Mouse (Mus musculus) ES-Bruce4 (cell line): ENCODE measurements around the gene Uspl1. TPM values are rescaled to one million over a fixed set of nuclear protein-coding genes. Genes with fewer than 3 reads are reported as not detected.

ENCODE experiments used
- H3K27ac ChIP-seq: 2 replicates; pipeline ENCODE4 v1.5.1; 2012; ENCODE audit warnings: low read length, inconsistent platforms; ENCODE audit not compliant: insufficient read depth
- H3K27me3 ChIP-seq: 2 replicates; pipeline ENCODE4 v1.6.1; 2012; ENCODE audit warnings: mild to moderate bottlenecking, low read length, inconsistent platforms; ENCODE audit not compliant: control insufficient read depth, poor library complexity, insufficient read depth, severe bottlenecking
- H3K36me3 ChIP-seq: 2 replicates; pipeline ENCODE4 v1.6.1; 2012; ENCODE audit warnings: inconsistent platforms, mild to moderate bottlenecking, low read length, moderate library complexity; ENCODE audit not compliant: control insufficient read depth, poor library complexity, insufficient read depth, severe bottlenecking
- H3K4me1 ChIP-seq: one replicate; pipeline ENCODE4 v1.8.1; 2011; ENCODE audit warnings: low read length; ENCODE audit not compliant: control insufficient read depth, insufficient read depth
- H3K4me3 ChIP-seq: 2 replicates; pipeline ENCODE4 v1.5.1; 2011; ENCODE audit warnings: low read depth, mild to moderate bottlenecking, low read length
- H3K9ac ChIP-seq: 2 replicates; pipeline ENCODE4 v1.6.1; 2012; ENCODE audit warnings: low read depth, mild to moderate bottlenecking, inconsistent platforms; ENCODE audit not compliant: poor library complexity, severe bottlenecking
- H3K9me3 ChIP-seq: replicated peaks from 2 replicates; pipeline ENCODE4 v1.6.1; 2012; ENCODE audit warnings: mild to moderate bottlenecking, low read length, inconsistent platforms; ENCODE audit not compliant: control insufficient read depth, poor library complexity, insufficient read depth, severe bottlenecking
- CTCF ChIP-seq: IDR thresholded peaks from one replicate; pipeline ENCODE4 v1.8.1; 2011; ENCODE audit warnings: low read depth, low read length
- EP300 ChIP-seq: IDR thresholded peaks from 2 replicates; pipeline ENCODE4 v1.6.1; 2011; ENCODE audit warnings: low read depth, low read length; ENCODE audit not compliant: insufficient read depth
- POLR2A ChIP-seq: IDR thresholded peaks from one replicate; pipeline ENCODE4 v1.8.1; 2011; ENCODE audit warnings: low read length; ENCODE audit not compliant: insufficient read depth
- polyA plus RNA-seq: library from polyadenylated mRNA; stranded (reverse); fragments of >200 nt; gene quantifications from 2 replicates; pipeline ENCODE4 v1.2.4, GENCODE M21; 2011; ENCODE audit warnings: low read depth; ENCODE audit not compliant: missing spikeins, insufficient read depth, insufficient read length

Gene Uspl1
- polyA plus RNA-seq, 1 experiment, result 63.8 TPM

- H3K4me3 ChIP-seq, result no peak overlapping the region
- no peak overlapping the region for H3K9ac ChIP-seq
- H3K4me1 ChIP-seq, result no peaks in the 10 kb centered on the region
- H3K27ac ChIP-seq, result no peak overlapping the region
- no peaks in the 10 kb centered on the region for H3K27me3 ChIP-seq
- H3K36me3 ChIP-seq, result no peaks in the 10 kb centered on the region
- no peaks in the 10 kb centered on the region for H3K9me3 ChIP-seq
- TF ChIP-seq EP300 (no peak), POLR2A (no peak), CTCF (no peak)
These were observed 31.9 kb upstream of the Uspl1 start for GRCm38 (mm10) chr5:149152063-149152773.

DNA sequence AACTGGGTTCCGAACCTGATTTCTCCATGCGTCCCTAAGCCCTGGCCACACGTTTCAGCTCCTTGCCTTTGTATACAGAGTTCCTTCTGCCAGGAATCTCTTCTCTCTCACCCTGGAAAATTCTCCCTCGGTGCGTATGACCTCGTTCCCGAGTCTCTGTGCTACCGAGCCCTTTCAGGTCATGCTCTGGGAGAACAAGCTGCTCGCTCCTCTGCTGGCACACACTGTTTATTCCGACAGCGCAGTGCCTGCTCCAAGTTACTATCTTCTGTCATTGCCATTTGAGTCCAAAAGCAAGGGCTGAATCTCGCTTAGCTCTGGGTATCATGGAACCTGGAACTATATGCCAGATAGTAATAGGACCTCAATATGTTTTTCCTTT is 31.4 kb upstream of the Uspl1 start:
- no peak overlapping the region for H3K27ac ChIP-seq
- H3K4me3 ChIP-seq, result no peak overlapping the region
- no peak overlapping the region for H3K9ac ChIP-seq

DNA sequence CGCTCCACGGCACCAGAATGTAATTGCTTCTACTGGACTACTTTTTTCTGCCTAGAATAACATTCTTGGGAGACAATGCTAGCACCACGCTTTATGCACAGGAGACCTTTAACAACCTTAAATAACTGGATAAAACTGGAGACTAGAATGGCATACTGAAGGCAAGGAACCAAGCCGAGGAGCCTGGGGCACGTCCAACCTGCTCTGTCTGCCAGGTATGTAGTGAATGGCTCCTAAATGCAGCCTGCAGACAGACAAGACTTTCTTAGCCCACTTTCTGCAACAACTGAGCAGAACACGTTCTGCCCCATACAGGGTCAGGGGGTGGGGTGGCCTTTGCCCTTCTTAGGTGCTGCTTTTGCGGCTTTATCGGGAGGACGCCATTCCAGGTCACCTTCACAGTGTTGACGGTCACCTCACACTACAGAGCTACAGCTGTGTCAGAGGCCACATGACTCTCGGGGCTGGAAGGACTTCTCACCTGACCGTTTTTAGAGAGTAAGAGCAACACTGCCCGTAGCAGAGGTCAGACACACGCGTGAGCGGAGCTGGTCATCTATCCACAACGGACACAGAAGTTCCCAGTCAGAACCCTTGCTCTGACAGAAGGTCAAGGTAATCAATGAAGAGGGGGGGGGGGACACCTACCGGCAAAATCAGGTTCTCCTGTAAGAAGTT is 27.1 kb upstream of the Uspl1 start:
- H3K27ac ChIP-seq, result no peak overlapping the region
- no peaks in the 10 kb centered on the region for H3K27me3 ChIP-seq
- H3K4me3 ChIP-seq, result no peak overlapping the region
- H3K9ac ChIP-seq, result no peak overlapping the region
- no peaks in the 10 kb centered on the region for H3K36me3 ChIP-seq
- no peaks in the 10 kb centered on the region for H3K4me1 ChIP-seq
- TF ChIP-seq CTCF (no peak), POLR2A (no peak), EP300 (no peak)
- no peaks in the 10 kb centered on the region for H3K9me3 ChIP-seq

More for the DNA sequence above, 31.4 kb upstream of the Uspl1 start:
- Histone ChIP-seq H3K27me3 (no peaks in the 10 kb centered on the region), H3K36me3 (no peaks in the 10 kb centered on the region), H3K4me1 (no peaks in the 10 kb centered on the region), H3K9me3 (no peaks in the 10 kb centered on the region)
- no peak for TF ChIP-seq POLR2A
- no peak for TF ChIP-seq CTCF
- no peak for TF ChIP-seq EP300

DNA sequence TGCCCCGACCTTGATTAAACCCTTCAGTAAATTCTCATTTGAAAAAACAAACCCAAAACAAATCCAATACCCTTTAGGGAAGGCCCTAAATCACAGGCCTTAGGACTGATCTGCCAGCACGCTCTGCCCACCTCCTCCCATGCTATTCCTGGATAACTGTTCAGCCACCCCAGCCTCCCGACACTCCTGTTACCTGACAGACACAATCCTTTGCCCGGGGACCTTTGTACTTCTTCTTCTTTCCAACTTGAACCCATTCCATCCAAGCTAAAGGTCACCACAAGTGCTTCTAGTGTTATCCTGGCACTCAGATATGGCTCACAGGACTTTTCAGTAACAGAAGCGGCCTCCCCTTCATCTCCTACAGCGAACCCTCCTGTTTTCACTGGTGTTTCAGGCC is 25.1 kb upstream of the Uspl1 start:
- H3K4me1 ChIP-seq, result no peaks in the 10 kb centered on the region
- no peak overlapping the region for H3K27ac ChIP-seq
- no peaks in the 10 kb centered on the region for H3K36me3 ChIP-seq
- no peaks in the 10 kb centered on the region for H3K9me3 ChIP-seq
- H3K9ac ChIP-seq, result no peak overlapping the region
- H3K4me3 ChIP-seq, result no peak overlapping the region
- TF ChIP-seq EP300, result no peak
- TF ChIP-seq POLR2A, result no peak
- no peak for TF ChIP-seq CTCF
- no peaks in the 10 kb centered on the region for H3K27me3 ChIP-seq

DNA sequence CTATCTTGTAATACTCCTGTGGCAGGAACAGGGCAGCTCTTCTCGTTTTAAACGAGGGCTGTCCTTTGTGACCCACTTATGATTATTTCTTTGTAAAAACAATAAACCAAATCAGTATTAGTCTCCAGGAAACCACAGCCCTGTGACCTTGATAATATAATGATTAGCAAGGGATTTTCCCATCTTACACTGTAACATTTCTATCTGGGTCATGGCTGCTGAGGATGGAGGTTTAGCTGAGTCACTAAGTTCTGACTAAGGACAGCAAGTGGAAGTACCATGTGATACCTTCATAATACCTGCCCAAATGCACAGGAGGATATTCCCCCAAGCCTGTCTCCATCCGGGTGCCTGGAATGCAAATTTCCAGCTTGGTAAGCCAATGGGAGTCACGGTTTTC is 23.7 kb upstream of the Uspl1 start:
- Histone ChIP-seq H3K4me3 (no peak overlapping the region), H3K27me3 (no peaks in the 10 kb centered on the region), H3K36me3 (no peaks in the 10 kb centered on the region), H3K4me1 (no peaks in the 10 kb centered on the region), H3K9ac (no peak overlapping the region), H3K9me3 (no peaks in the 10 kb centered on the region), H3K27ac (no peak overlapping the region)
- TF ChIP-seq EP300 (no peak), CTCF (no peak), POLR2A (no peak)

GRCm38 (mm10) chr5:149162890-149163289 is 21.3 kb upstream of the Uspl1 start:
- Histone ChIP-seq H3K4me1 (no peaks in the 10 kb centered on the region), H3K9ac (no peak overlapping the region), H3K4me3 (no peak overlapping the region), H3K36me3 (no peaks in the 10 kb centered on the region), H3K27me3 (no peaks in the 10 kb centered on the region), H3K9me3 (no peaks in the 10 kb centered on the region), H3K27ac (no peak overlapping the region)
- no peak for TF ChIP-seq POLR2A
- TF ChIP-seq CTCF, result no peak
- no peak for TF ChIP-seq EP300
